8 mouse cellular contexts compared by ENCODE assay signal in the genomic region with DNA sequence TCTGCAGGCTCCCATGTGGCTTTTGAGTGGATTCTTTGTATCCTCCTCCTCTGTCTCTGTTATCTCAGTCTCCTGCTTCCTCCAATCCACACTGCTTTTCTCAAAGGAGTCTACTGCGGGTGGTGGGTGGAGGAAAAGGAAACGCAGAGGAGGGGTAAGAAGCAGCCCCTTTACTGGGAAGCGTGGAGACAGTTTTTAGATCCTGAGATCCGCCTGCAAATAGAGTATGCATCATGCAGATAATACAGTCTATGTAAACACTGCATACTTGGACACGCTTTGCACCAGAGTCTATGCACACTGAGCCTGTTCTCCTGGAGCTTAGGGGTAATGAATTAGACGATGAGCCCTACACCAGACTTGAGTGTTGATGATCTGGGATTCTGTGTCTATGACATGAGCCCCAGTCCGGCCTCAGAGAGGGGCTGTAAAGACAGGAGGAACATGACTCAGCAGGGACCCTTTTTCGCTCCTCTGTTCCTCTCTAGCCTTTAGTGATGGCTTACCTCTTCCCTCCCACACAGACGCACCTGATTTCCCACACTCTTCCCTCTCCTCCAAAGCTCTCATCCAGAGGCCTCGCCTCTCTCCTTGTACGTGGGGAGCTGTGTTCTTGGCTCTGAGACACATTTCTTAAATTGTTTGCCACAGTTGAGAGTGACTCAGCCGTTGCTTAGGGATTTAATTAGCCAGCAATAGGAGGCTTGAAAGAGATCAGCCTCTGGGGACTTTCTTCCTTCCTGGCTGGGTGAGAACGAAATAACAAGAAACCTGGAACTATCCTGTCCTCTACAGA.
A peak's percentile ranks its signal among the peaks of the same experiment; 100 is the strongest.
DNase-seq lines count a peak whose midpoint lies in the region; ATAC-seq lines count a peak whose summit lies in the region.

No protein-coding gene starts in this region.

- peak overlapping the region; percentile 33; the same call in 1 of the 2 replicates for H3K27ac ChIP-seq in heart, embryonic 12.5 days (ENCODE audit: poor library complexity, severe bottlenecking)
- H3K27ac ChIP-seq in midbrain, embryonic 13.5 days = peak overlapping the region; percentile 19; the same call in 1 of the 2 replicates

- peak; percentile 27 for DNase-seq in adrenal gland, postnatal 14 days
- no peak for DNase-seq in adrenal gland, adult 8-10 months
- DNase-seq in brain, embryonic 18.5 days (ENCODE audit: low read depth, low spot score) = peak; percentile 42
- peak; percentile 76 for DNase-seq in layer of hippocampus, adult 9-11 months
- DNase-seq in spleen, postnatal 36 days (ENCODE audit: low spot score in 2 of 2) = no peak
- DNase-seq in ovary, postnatal 14 days (ENCODE audit: low spot score) = no peak

- H3K36me3 ChIP-seq in heart, embryonic 12.5 days = no peaks in the 10 kb centered on the region
- H3K36me3 ChIP-seq in midbrain, embryonic 13.5 days = no peaks in the 10 kb centered on the region

- peak; percentile 22; the same call in 1 of the 2 replicates for ATAC-seq in heart, embryonic 12.5 days (ENCODE audit: insufficient number of reproducible peaks, low FRiP score)
- ATAC-seq in midbrain, embryonic 13.5 days = no peak; the same call in 1 of the 2 replicates

- H3K4me1 ChIP-seq in heart, embryonic 12.5 days (replicated peaks) = peaks cover 28% of the 10 kb centered on the region
- peaks cover 9% of the 10 kb centered on the region for H3K4me1 ChIP-seq in midbrain, embryonic 13.5 days (replicated peaks)

- H3K9me3 ChIP-seq in heart, embryonic 12.5 days (replicated peaks) = no peaks in the 10 kb centered on the region
- no peaks in the 10 kb centered on the region for H3K9me3 ChIP-seq in midbrain, embryonic 13.5 days

- WGBS in heart, embryonic 12.5 days = 17% methylated on average over 13 of the region's 13 CpGs
- 26% methylated on average over 13 of the region's 13 CpGs for WGBS in midbrain, embryonic 13.5 days

- peak overlapping the region; percentile 33; the same call in 1 of the 2 replicates for H3K9ac ChIP-seq in heart, embryonic 12.5 days
- H3K9ac ChIP-seq in midbrain, embryonic 13.5 days (replicated peaks) = no peak overlapping the region

- H3K4me3 ChIP-seq in heart, embryonic 12.5 days = no peak overlapping the region
- no peak overlapping the region for H3K4me3 ChIP-seq in midbrain, embryonic 13.5 days (replicated peaks)

- peak overlapping the region; percentile 33 for H3K4me2 ChIP-seq in heart, embryonic 12.5 days
- 0 out of 2 replicates have a peak overlapping the region, but pooled peaks have one; percentile 2 for H3K4me2 ChIP-seq in midbrain, embryonic 13.5 days (replicated peaks)

- no peaks in the 10 kb centered on the region for H3K27me3 ChIP-seq in heart, embryonic 12.5 days (replicated peaks)
- H3K27me3 ChIP-seq in midbrain, embryonic 13.5 days = no peaks in the 10 kb centered on the region

Comparison
In these comparisons a context has a peak if more than half of its experiments do, and no peak if none do; other contexts are left out.
1. DNase-seq: peak in adrenal gland, postnatal 14 days (single experiment), brain, embryonic 18.5 days (single experiment) and layer of hippocampus, adult 9-11 months (single experiment); none in adrenal gland, adult 8-10 months (single experiment), spleen, postnatal 36 days (0 of 2) and ovary, postnatal 14 days (single experiment).